Mouse (Mus musculus) CD4-positive naive resting alpha-beta T cell, adult 57 days (primary cell): ENCODE results near the gene 4930595D18Rik. TPM values are rescaled to one million over a fixed set of nuclear protein-coding genes. Genes with fewer than 3 reads are reported as not detected.

ENCODE experiments used
- total RNA-seq: library from RNA; stranded (reverse); gene quantifications from one replicate; pipeline ENCODE4 v1.2.4, GENCODE M21; 2023

4930595D18Rik gene
- total RNA-seq, result not detected

DNA sequence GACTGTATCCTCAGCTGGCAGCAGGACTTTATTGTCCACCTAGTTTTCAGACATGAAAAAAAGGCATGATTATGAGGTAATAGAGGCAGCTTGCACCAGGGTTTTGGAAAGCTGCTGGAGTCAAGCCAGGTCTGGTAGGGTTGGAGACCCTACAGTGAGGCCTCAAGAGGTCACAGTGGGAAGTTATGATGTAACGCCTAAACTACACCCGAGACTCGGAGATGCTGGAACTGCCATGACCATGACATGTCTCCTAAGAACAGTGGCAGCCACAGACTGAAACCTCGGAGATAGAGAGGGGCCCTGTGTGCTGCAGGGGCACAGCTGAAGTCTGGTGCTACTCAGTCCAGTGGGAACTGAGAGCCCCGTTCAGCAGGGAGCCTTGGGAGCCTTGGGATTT, at the start of gene 4930595D18Rik:
Gene 4930595D18Rik, minus strand, starts transcription at position 16 of the 400 bp plus-strand sequence.

DNA sequence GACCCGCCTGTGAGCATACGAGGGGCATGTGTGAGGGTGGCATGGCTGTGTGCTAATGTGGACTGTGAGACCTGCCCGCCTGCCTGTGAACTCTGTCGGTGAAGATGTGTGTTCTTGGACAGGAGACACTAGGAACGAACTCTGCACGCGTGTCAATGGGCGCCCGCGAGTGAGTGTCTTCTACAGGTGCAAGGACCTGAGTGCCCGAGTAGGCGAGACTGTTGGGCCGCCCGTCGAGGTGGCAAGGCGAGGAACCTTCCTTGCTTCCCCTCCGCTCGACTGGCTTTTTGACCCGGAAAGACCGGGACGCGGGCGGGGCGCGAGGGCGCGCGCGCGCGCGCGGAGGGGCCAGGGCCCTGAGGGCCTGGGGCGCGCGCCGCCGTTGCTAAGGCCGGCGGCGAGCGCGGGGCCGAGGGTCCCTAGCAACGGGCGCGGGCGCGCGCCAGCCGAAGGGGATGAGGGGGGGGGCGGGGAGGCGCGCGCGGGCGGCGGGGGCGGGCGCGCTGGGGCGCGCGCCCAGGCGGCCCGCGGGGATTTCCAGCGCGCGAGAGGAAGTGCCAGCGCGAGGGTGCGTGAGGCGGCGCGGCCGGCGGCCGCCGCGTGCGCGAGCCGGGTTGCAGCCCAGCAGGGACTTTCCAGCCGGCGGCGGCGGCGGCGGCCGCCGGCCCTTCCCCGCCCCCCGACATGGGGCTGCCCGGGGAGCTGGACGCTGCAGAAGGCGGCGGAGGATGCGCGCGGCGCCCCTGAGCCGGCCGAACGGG, 18.3 kb downstream of the 4930595D18Rik start, which contains the start of gene Traf3:
Gene Traf3, plus strand, starts transcription at position 540 of the 761 bp plus-strand sequence.

Other genes starting within 250 kb of the 4930595D18Rik start
- gene Ankrd9, start 205.5 kb downstream of the 4930595D18Rik start, total RNA-seq, result 7.0 TPM
- 51.1 TPM for gene Rcor1, start 145.1 kb downstream of the 4930595D18Rik start, total RNA-seq
- 52.1 TPM for gene Traf3, start 18.1 kb downstream of the 4930595D18Rik start, total RNA-seq
- 2.1 TPM for gene Amn, start 86.6 kb upstream of the 4930595D18Rik start, total RNA-seq
- 3.4 TPM for gene Cdc42bpb, start 193.2 kb upstream of the 4930595D18Rik start, total RNA-seq
- not detected for gene Lbhd2, start 222.3 kb upstream of the 4930595D18Rik start, total RNA-seq
- gene Exoc3l4, start 232.5 kb upstream of the 4930595D18Rik start, total RNA-seq, result not detected